Mouse (Mus musculus): Measurements from ENCODE around the gene Gm10181. TPM values are rescaled to one million over a fixed set of nuclear protein-coding genes. Genes with fewer than 3 reads are reported as not detected.

Gene Gm10181
- polyA plus RNA-seq, 1 experiment from 2014 or later = not detected

- Histone ChIP-seq H3K4me2 (no peak overlapping the region), H3K27ac (ENCODE audit: low read depth, low read length) (no peak overlapping the region), H3K9ac (ENCODE audit: low read length) (no peak overlapping the region), H3K4me1 (ENCODE audit: control insufficient read depth, insufficient read depth, low read length) (no peaks in the 10 kb centered on the region), H3K36me3 (ENCODE audit: control insufficient read depth, insufficient read depth, low read length) (no peaks in the 10 kb centered on the region), H3K9me3 (ENCODE audit: control insufficient read depth, low read length) (no peaks in the 10 kb centered on the region), H3K27me3 (ENCODE audit: control insufficient read depth, insufficient read depth, low read length) (no peaks in the 10 kb centered on the region), H3K4me3 (ENCODE audit: low read depth, low read length) (no peak overlapping the region)
- ATAC-seq (ENCODE audit: low FRiP score) (no peak), DNase-seq (ENCODE audit: low spot score, missing footprints) (no peak)
- 100% methylated on average over 1 of the region's 1 CpGs for WGBS
These were observed 49.7 kb downstream of the Gm10181 start for GRCm38 (mm10) chr9:25138900-25139299.

Other genes starting within 250 kb of the Gm10181 start
- 31.8 and 33.9 TPM in 2 replicates for gene Herpud2, start 62.4 kb downstream of the Gm10181 start, polyA plus RNA-seq (2014; fragmentation: Nextera tagmentation; extraction: Ambion mirVana)
- 299 and 345 TPM in 2 replicates for gene Sept7, start 163.0 kb downstream of the Gm10181 start, polyA plus RNA-seq (2014; fragmentation: Nextera tagmentation; extraction: Ambion mirVana)

Measured in midbrain, embryonic 11.5 days (tissue).